Mouse (Mus musculus) embryonic facial prominence, embryonic 14.5 days (tissue): ENCODE results near the gene Fam199x. TPM values are rescaled to one million over a fixed set of nuclear protein-coding genes. Genes with fewer than 3 reads are reported as not detected.

Source experiments
- ATAC-seq: fragments of 200-750 bp; cut with Nextera tagmentation; 2 replicates; pipeline ENCODE4 v1.8.0; 2017; ENCODE audit warnings: low read depth, moderate number of reproducible peaks, moderate TSS enrichment
- DNase-seq: peaks from one replicate; pipeline ENCODE4 v3.0.0-alpha.2; 2015; ENCODE audit warnings: low spot score
- H3K27ac ChIP-seq: fragments of 300-500 bp; sonication (generic); replicated peaks from 2 replicates; pipeline ENCODE4 v1.5.1; 2014; ENCODE audit warnings: low read depth, mild to moderate bottlenecking, low read length, moderate library complexity
- H3K27me3 ChIP-seq: fragments of 300-500 bp; sonication (generic); replicated peaks from 2 replicates; pipeline ENCODE4 v1.6.1; 2014; ENCODE audit warnings: low read length; ENCODE audit not compliant: control insufficient read depth, insufficient read depth
- H3K36me3 ChIP-seq: fragments of 300-500 bp; sonication (generic); 2 replicates; pipeline ENCODE4 v1.6.1; 2014; ENCODE audit warnings: low read length, mixed read lengths; ENCODE audit not compliant: control insufficient read depth, insufficient read depth
- H3K4me1 ChIP-seq: fragments of 300-500 bp; sonication (generic); 2 replicates; pipeline ENCODE4 v1.6.1; 2014; ENCODE audit warnings: antibody characterized with exemption, low read length; ENCODE audit not compliant: control insufficient read depth, insufficient read depth
- H3K4me2 ChIP-seq: fragments of 300-500 bp; sonication (generic); 2 replicates; pipeline ENCODE4 v1.6.1; 2014; ENCODE audit warnings: low read depth, mild to moderate bottlenecking, low read length, moderate library complexity, mixed read lengths
- H3K4me3 ChIP-seq: fragments of 300-500 bp; sonication (generic); 2 replicates; pipeline ENCODE4 v1.5.1; 2014; ENCODE audit warnings: low read depth, mild to moderate bottlenecking, low read length
- H3K9ac ChIP-seq: fragments of 300-500 bp; sonication (generic); 2 replicates; pipeline ENCODE4 v1.6.1; 2014; ENCODE audit warnings: low read depth, mild to moderate bottlenecking, low read length, moderate library complexity, mixed read lengths
- H3K9me3 ChIP-seq: fragments of 300-500 bp; sonication (generic); 2 replicates; pipeline ENCODE4 v1.6.1; 2016; ENCODE audit warnings: low read length; ENCODE audit not compliant: control insufficient read depth
- WGBS: fragments of 180-500 bp; shearing (Covaris S2); extraction: QIAGEN DNeasy Blood & Tissue Kit; methylation state at CpG from one replicate; pipeline ENCODE4 v1.1.7; 2014; 5-methylcytosine and 5-hydroxymethylcytosine counted together
- polyA plus RNA-seq: library from polyadenylated mRNA; unstranded; fragments of >200 nt; fragmentation: Nextera tagmentation; extraction: Ambion mirVana; gene quantifications from 2 replicates; pipeline ENCODE4 v1.2.1, GENCODE M21; 2014

Fam199x gene
- polyA plus RNA-seq, 1 experiment from 2014 or later, result 7.5 TPM

DNA sequence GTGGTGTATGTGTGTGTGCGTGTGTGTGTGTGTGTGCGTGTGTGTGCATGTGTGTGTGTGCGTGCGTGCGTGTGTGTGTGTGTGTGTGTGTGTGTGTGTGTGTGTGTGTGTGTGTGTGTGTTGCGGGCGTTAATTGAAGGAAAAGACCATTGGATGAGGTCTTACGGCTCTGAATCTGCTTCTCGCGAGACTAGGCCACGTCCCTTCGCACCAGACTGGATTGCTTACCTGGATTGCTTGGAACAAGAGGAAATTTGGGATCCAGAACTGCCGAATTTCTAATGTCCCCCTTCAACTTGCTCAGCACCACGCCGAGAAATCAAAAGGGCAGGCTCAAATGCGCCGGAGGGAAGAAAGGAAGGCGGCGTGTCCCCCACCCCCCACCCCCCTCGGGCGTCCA, 72.3 kb downstream of the Fam199x start, which contains the start of gene Esx1:
TSS of gene Esx1 (minus strand) at position 366 of the 400 bp plus-strand sequence.
- peak within 1 kb of the TSS; percentile 8; the same call in 1 of the 2 replicates for H3K4me3 ChIP-seq
- ATAC-seq (no peak), DNase-seq (no peak)
- H3K27me3 ChIP-seq, result peaks cover 86% of the 10 kb centered on the region
- H3K4me2 ChIP-seq, result no peak within 1 kb of the TSS
- WGBS, result 22% methylated on average over 18 of the region's 21 CpGs
- no peaks in the 10 kb centered on the region for H3K36me3 ChIP-seq
- H3K9me3 ChIP-seq, result no peaks in the 10 kb centered on the region
- H3K27ac ChIP-seq, result no peak within 1 kb of the TSS
- no peak within 1 kb of the TSS for H3K9ac ChIP-seq
- H3K4me1 ChIP-seq, result no peaks in the 10 kb centered on the region

DNA sequence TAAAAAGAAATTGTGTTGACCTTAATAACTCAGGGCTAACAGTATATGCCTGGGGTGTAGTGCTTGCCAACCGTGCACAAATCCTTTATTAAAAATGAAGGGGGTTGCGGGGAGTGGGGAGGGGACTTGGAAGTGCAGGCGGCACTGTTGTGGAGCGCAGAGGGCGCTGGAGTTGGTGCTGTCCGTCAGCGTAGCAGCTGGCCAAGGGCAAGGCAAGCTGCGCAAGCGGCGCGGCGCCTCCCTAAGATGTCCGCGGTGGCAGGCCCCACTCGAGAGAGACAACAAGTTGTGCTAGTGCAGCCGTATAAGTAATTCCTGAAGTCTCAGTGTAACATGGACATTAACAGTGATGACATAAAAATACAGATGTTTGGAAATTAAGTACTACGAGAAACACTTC, 78.1 kb downstream of the Fam199x start:
- ATAC-seq (no peak), DNase-seq (no peak)
- Histone ChIP-seq H3K4me2 (no peak overlapping the region), H3K36me3 (no peaks in the 10 kb centered on the region), H3K9ac (no peak overlapping the region), H3K9me3 (no peaks in the 10 kb centered on the region), H3K4me1 (no peaks in the 10 kb centered on the region), H3K4me3 (no peak overlapping the region), H3K27ac (no peak overlapping the region), H3K27me3 (peaks cover 48% of the 10 kb centered on the region)
- 19% methylated on average over 17 of the region's 17 CpGs for WGBS

Other genes with a start within 250 kb of the Fam199x start
- 12.8 and 13.5 TPM in 2 replicates for gene Plp1, start 226.9 kb upstream of the Fam199x start, polyA plus RNA-seq
- 0.89 and 1.2 TPM in 2 replicates for gene Rab9b, start 180.8 kb upstream of the Fam199x start, polyA plus RNA-seq
- not detected in 2 replicates for gene H2bfm, start 122.3 kb upstream of the Fam199x start, polyA plus RNA-seq
- 52.9 and 64.3 TPM in 2 replicates for gene Tmsb15b2, start 74.1 kb upstream of the Fam199x start, polyA plus RNA-seq
- 1.8 and 6.2 TPM in 2 replicates for gene Tmsb15l, start 72.7 kb upstream of the Fam199x start, polyA plus RNA-seq
- gene Tmsb15b1, start 72.7 kb upstream of the Fam199x start, polyA plus RNA-seq, result 26.8 and 30.7 TPM in 2 replicates
- gene Zcchc18, start 56.4 kb upstream of the Fam199x start, polyA plus RNA-seq, result 21.5 and 23.3 TPM in 2 replicates
- 9.8 and 13.6 TPM in 2 replicates for gene Slc25a53, start 11.3 kb upstream of the Fam199x start, polyA plus RNA-seq
- gene Esx1, start 72.5 kb downstream of the Fam199x start, polyA plus RNA-seq, result not detected in 2 replicates